Mouse (Mus musculus): ENCODE measurements around the gene Arfrp1. TPM values are rescaled to one million over a fixed set of nuclear protein-coding genes. Genes with fewer than 3 reads are reported as not detected.

Arfrp1 gene
- polyA plus RNA-seq (2017; shearing (Covaris generic)) = 133 TPM

DNA sequence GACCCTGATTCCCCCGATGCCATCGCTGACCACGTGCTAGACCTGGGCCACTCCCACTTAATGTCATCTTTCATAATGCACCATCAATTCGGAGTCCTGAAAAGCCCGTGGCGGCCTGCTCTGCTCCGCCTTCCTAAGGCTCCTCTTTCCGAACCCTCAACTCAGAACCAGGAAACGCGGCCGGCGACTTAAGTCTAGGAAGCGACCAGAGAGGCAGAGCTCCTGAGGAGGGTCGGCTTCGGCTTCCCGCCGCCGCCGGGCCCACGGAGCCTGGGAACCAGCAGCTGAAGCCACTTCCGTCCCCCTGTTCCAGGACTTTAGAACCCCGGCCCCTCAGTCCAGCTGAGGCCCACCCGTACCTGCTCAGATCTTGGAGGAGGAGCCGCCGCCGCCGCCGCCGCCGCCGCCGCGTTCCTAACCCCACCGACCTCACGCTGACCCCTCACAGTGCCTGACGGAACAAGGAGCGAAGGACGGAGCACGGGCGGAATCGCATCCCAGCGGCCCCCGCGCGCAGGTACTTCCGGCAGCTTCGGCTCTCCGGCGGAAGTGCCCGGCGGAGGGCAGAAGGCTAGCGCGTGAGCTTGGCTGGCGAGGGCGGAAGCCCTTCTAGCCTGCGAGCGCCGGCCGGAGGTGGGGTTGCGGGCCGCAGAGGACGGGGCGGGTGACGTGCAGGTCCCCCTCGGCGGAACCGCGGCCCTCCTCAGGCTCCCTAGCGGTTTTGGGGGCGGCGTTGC is at the start of gene Arfrp1, which contains the start of gene Zgpat:
Gene Arfrp1, minus strand, starts transcription at position 545 of the 737 bp plus-strand sequence.
Gene Zgpat, plus strand, starts transcription at position 69 of the 737 bp plus-strand sequence.

DNA sequence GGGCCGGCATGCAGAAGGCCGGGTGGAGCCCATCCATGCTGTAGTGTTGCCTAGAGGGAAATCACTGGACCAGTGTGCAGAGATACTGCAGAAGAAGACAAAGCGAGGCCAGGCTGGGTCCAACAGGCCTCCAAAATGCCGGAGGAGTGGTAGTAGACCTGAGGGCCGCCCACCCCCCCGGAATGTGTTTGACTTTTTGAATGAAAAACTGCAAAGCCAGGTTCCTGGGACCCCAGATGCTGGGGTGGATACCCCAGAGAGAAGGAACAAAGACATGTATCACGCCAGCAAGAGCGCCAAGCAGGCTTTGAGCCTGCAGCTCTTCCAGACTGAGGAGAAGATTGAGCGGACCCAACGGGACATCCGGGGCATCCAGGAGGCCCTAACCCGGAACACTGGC is 14.6 kb upstream of the Arfrp1 start, which contains the start of gene Lime1:
Gene Lime1, plus strand, starts transcription at position 301 of the 400 bp plus-strand sequence.

DNA sequence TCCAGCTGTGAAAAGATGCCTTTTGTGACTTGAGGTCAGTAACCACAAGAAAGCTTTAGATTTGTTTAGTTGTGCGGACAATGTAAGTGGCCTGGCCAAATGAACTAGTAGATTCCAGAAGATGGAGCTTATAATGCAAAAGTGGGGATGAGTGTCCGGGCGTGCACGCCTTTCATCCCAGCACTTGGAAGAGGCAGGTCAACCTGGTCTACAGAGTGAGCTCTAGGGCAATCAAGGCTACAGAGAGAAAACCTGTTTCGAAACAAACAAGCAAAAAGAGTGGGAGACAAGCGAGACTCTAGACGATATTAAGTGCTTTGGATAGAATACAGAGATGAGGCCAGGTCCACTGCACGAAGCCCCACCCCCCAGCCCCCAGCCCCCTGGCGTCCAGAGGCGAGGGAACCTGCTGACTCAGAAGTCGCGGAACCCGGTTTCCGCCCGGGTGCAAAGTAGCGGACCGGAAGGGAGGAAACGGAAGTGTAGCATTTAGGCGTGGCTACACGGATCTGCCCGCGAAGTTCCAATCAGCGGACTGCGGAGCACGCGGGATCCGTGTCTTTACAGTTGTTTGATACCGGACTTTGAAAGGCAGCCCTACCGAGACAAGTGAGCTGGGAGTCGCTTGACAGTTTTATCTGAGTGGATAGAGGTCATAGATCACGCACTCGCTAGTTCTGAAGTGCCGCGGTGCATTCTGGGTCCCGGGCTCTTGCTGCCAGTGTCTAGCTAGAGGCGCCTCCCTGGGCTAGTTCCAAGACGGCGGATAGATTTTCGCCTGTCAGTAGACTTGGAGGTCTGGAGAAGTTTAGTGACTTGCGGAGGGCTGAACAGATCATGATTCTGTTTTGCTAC is 45.7 kb downstream of the Arfrp1 start, which contains the start of gene Rtel1:
Gene Rtel1, plus strand, starts transcription at position 492 of the 855 bp plus-strand sequence.

DNA sequence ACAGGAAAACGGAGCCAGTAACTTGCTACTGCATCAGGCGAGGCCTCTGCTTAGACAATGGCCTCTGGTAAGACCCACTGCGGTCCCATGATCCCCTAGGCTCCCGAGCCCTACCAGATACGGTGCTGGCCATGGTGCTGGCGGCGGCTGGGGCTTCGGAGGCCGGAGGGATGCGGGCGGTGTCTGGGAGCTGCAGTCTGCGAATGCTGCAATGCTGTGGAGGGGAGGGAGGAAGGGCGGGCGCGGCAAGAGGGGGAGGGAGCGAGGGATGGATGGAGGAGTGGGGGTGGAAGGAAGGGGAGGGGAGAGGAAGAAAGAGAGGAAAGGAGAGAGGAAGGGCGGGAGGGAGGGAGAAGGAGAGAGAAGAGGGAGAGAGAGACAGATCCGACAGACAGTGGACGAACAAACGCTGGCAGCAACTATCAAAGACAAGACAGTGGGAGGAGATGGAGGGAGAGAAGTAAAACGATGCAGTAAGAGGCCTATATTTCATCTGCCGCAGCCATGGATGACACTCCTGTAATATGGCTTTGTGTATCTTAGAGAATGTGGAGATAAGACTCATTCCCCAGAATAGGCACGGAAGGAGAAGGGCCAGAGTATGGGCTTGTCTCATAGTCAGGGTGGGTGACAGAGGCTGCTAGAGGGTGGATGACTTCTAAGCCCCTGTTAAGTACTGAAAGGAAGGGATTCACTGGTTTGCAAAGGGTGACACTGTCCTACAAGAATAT is 51.0 kb downstream of the Arfrp1 start, which contains the start of gene Stmn3:
Gene Stmn3, minus strand, starts transcription at position 421 of the 731 bp plus-strand sequence.

Other genes starting within 250 kb of the Arfrp1 start
- not detected for gene Kcnq2, start 230.1 kb downstream of the Arfrp1 start, polyA plus RNA-seq (2017; shearing (Covaris generic))
- gene Eef1a2, start 208.4 kb downstream of the Arfrp1 start, polyA plus RNA-seq (2017; shearing (Covaris generic)) = not detected
- gene Ppdpf, start 178.2 kb downstream of the Arfrp1 start, polyA plus RNA-seq (2017; shearing (Covaris generic)) = 154 TPM
- gene Ptk6, start 162.6 kb downstream of the Arfrp1 start, polyA plus RNA-seq (2017; shearing (Covaris generic)) = 0.09 TPM
- 0.49 TPM for gene Srms, start 152.2 kb downstream of the Arfrp1 start, polyA plus RNA-seq (2017; shearing (Covaris generic))
- not detected for gene Fndc11, start 145.4 kb downstream of the Arfrp1 start, polyA plus RNA-seq (2017; shearing (Covaris generic))
- 18.9 TPM for gene Helz2, start 123.4 kb downstream of the Arfrp1 start, polyA plus RNA-seq (2017; shearing (Covaris generic))
- gene Gmeb2, start 77.4 kb downstream of the Arfrp1 start, polyA plus RNA-seq (2017; shearing (Covaris generic)) = 35.9 TPM
- not detected for gene Stmn3, start 50.9 kb downstream of the Arfrp1 start, polyA plus RNA-seq (2017; shearing (Covaris generic))
- 89.7 TPM for gene Rtel1, start 45.7 kb downstream of the Arfrp1 start, polyA plus RNA-seq (2017; shearing (Covaris generic))
- 109 TPM for gene Zgpat, start 476 bp downstream of the Arfrp1 start, polyA plus RNA-seq (2017; shearing (Covaris generic))
- gene Lime1, start 14.7 kb upstream of the Arfrp1 start, polyA plus RNA-seq (2017; shearing (Covaris generic)) = 242 TPM
- 0.42 TPM for gene Zbtb46, start 94.0 kb upstream of the Arfrp1 start, polyA plus RNA-seq (2017; shearing (Covaris generic))
- not detected for gene Abhd16b, start 127.8 kb upstream of the Arfrp1 start, polyA plus RNA-seq (2017; shearing (Covaris generic))
- 86.9 TPM for gene Tpd52l2, start 131.7 kb upstream of the Arfrp1 start, polyA plus RNA-seq (2017; shearing (Covaris generic))
- gene Dnajc5, start 155.1 kb upstream of the Arfrp1 start, polyA plus RNA-seq (2017; shearing (Covaris generic)) = 167 TPM
- 130 TPM for gene Uckl1, start 219.5 kb upstream of the Arfrp1 start, polyA plus RNA-seq (2017; shearing (Covaris generic))
- gene Prpf6, start 226.5 kb upstream of the Arfrp1 start, polyA plus RNA-seq (2017; shearing (Covaris generic)) = 90.9 TPM
- gene Zfp512b, start 227.4 kb upstream of the Arfrp1 start, polyA plus RNA-seq (2017; shearing (Covaris generic)) = 33.9 TPM
- gene Samd10, start 233.8 kb upstream of the Arfrp1 start, polyA plus RNA-seq (2017; shearing (Covaris generic)) = 9.2 TPM

Data from naive thymus-derived CD4-positive, alpha-beta T cell, adult 5 months (primary cell).